Mouse (Mus musculus) forebrain, embryonic 15.5 days (tissue): Measurements from ENCODE around the gene Tspan10. TPM values are rescaled to one million over a fixed set of nuclear protein-coding genes. Genes with fewer than 3 reads are reported as not detected.
"Not testable (repeated sequence)": the region's sequence is repeated elsewhere in the genome, so short reads cannot be mapped to it uniquely, and the experiment has no call there.

ENCODE experiments used
- ATAC-seq: fragments of 200-750 bp; cut with Nextera tagmentation; replicated peaks from 2 replicates; pipeline ENCODE4 v1.8.0; 2017; ENCODE audit warnings: mild to moderate bottlenecking, moderate TSS enrichment, moderate library complexity
- H3K27ac ChIP-seq: fragments of 300-500 bp; sonication (generic); replicated peaks from 2 replicates; pipeline ENCODE4 v1.5.1; 2015; ENCODE audit warnings: mild to moderate bottlenecking, inconsistent platforms
- H3K27me3 ChIP-seq: fragments of 300-500 bp; sonication (generic); 2 replicates; pipeline ENCODE4 v1.6.1; 2015; ENCODE audit warnings: inconsistent platforms
- H3K36me3 ChIP-seq: fragments of 300-500 bp; sonication (generic); 2 replicates; pipeline ENCODE4 v1.6.1; 2015; ENCODE audit warnings: mild to moderate bottlenecking, inconsistent platforms
- H3K4me1 ChIP-seq: fragments of 300-500 bp; sonication (generic); 2 replicates; pipeline ENCODE4 v1.6.1; 2015; ENCODE audit warnings: inconsistent platforms
- H3K4me2 ChIP-seq: fragments of 300-500 bp; sonication (generic); replicated peaks from 2 replicates; pipeline ENCODE4 v1.6.1; 2015; ENCODE audit warnings: mild to moderate bottlenecking, inconsistent platforms
- H3K4me3 ChIP-seq: fragments of 300-500 bp; sonication (generic); 2 replicates; pipeline ENCODE4 v1.5.1; 2015; ENCODE audit warnings: mild to moderate bottlenecking, inconsistent platforms
- H3K9ac ChIP-seq: fragments of 300-500 bp; sonication (generic); replicated peaks from 2 replicates; pipeline ENCODE4 v1.6.1; 2015; ENCODE audit warnings: mild to moderate bottlenecking, inconsistent platforms
- H3K9me3 ChIP-seq: fragments of 300-500 bp; sonication (generic); 2 replicates; pipeline ENCODE4 v1.6.1; 2016; ENCODE audit warnings: inconsistent platforms
- WGBS: fragments of 180-500 bp; shearing (Covaris S2); methylation state at CpG from one replicate; pipeline ENCODE4 v1.1.7; 2015; ENCODE audit warnings: mixed read lengths; 5-methylcytosine and 5-hydroxymethylcytosine counted together
- polyA plus RNA-seq: library from polyadenylated mRNA; unstranded; fragments of >200 nt; fragmentation: Nextera tagmentation; extraction: Ambion mirVana; gene quantifications from 2 replicates; pipeline ENCODE4 v1.2.1, GENCODE M21; 2015

Tspan10 gene
- not detected in 2 replicates for polyA plus RNA-seq

GRCm38 (mm10) chr11:120442344-120442743 lies at the start of gene Tspan10:
TSS of gene Tspan10 (plus strand) at chr11:120442644.
- H3K4me3 ChIP-seq, result no peak within 1 kb of the TSS
- H3K4me1 ChIP-seq, result no peaks in the 10 kb centered on the region
- H3K9ac ChIP-seq, result no peak within 1 kb of the TSS
- H3K27me3 ChIP-seq, result no peaks in the 10 kb centered on the region
- H3K36me3 ChIP-seq, result no peaks in the 10 kb centered on the region
- no peak within 1 kb of the TSS for H3K27ac ChIP-seq
- H3K4me2 ChIP-seq, result no peak within 1 kb of the TSS
- no peak for ATAC-seq
- 84% methylated on average over 3 of the region's 3 CpGs for WGBS
- no peaks in the 10 kb centered on the region for H3K9me3 ChIP-seq

GRCm38 (mm10) chr11:120395661-120396060 lies 46.8 kb upstream of the Tspan10 start:
- Histone ChIP-seq H3K9me3 (no peaks in the 10 kb centered on the region), H3K4me2 (no peak overlapping the region), H3K27me3 (no peaks in the 10 kb centered on the region), H3K36me3 (peaks cover 43% of the 10 kb centered on the region), H3K27ac (no peak overlapping the region), H3K4me3 (no peak overlapping the region), H3K9ac (no peak overlapping the region), H3K4me1 (no peaks in the 10 kb centered on the region)
- no peak for ATAC-seq
- 87% methylated on average over 4 of the region's 4 CpGs for WGBS

GRCm38 (mm10) chr11:120397602-120398001 lies 44.8 kb upstream of the Tspan10 start:
- no peaks in the 10 kb centered on the region for H3K9me3 ChIP-seq
- H3K9ac ChIP-seq, result no peak overlapping the region
- ATAC-seq, result no peak
- no peak overlapping the region for H3K4me3 ChIP-seq
- WGBS, result 86% methylated on average over 2 of the region's 2 CpGs
- no peak overlapping the region for H3K27ac ChIP-seq
- no peak overlapping the region for H3K4me2 ChIP-seq
- no peaks in the 10 kb centered on the region for H3K27me3 ChIP-seq
- H3K36me3 ChIP-seq, result peaks cover 55% of the 10 kb centered on the region
- no peaks in the 10 kb centered on the region for H3K4me1 ChIP-seq

GRCm38 (mm10) chr11:120399319-120399718 lies 43.1 kb upstream of the Tspan10 start:
- H3K4me1 ChIP-seq, result no peaks in the 10 kb centered on the region
- no peak overlapping the region for H3K4me2 ChIP-seq
- no peak overlapping the region for H3K4me3 ChIP-seq
- no peak overlapping the region for H3K27ac ChIP-seq
- H3K27me3 ChIP-seq, result no peaks in the 10 kb centered on the region
- 93% methylated on average over 2 of the region's 2 CpGs for WGBS
- H3K36me3 ChIP-seq, result peaks cover 62% of the 10 kb centered on the region
- H3K9ac ChIP-seq, result no peak overlapping the region
- no peak for ATAC-seq
- no peaks in the 10 kb centered on the region for H3K9me3 ChIP-seq

- 97% methylated on average over 1 of the region's 1 CpGs for WGBS
- Histone ChIP-seq H3K4me2 (no peak overlapping the region), H3K4me3 (no peak overlapping the region), H3K36me3 (peaks cover 88% of the 10 kb centered on the region), H3K9me3 (no peaks in the 10 kb centered on the region), H3K4me1 (no peaks in the 10 kb centered on the region), H3K27me3 (no peaks in the 10 kb centered on the region), H3K27ac (no peak overlapping the region), H3K9ac (no peak overlapping the region)
- no peak for ATAC-seq
These were observed 37.6 kb upstream of the Tspan10 start for GRCm38 (mm10) chr11:120404814-120405213.

GRCm38 (mm10) chr11:120405867-120406266 lies 36.6 kb upstream of the Tspan10 start:
- Histone ChIP-seq H3K27me3 (no peaks in the 10 kb centered on the region), H3K27ac (no peak overlapping the region), H3K4me2 (no peak overlapping the region), H3K4me3 (no peak overlapping the region), H3K36me3 (peaks cover 89% of the 10 kb centered on the region), H3K4me1 (no peaks in the 10 kb centered on the region), H3K9me3 (no peaks in the 10 kb centered on the region), H3K9ac (no peak overlapping the region)
- WGBS, result 97% methylated on average over 3 of the region's 3 CpGs
- ATAC-seq, result no peak

- no peak for ATAC-seq
- H3K27ac ChIP-seq, result no peak overlapping the region
- H3K4me3 ChIP-seq, result no peak overlapping the region
- WGBS, result 93% methylated on average over 1 of the region's 1 CpGs
- no peaks in the 10 kb centered on the region for H3K9me3 ChIP-seq
- no peaks in the 10 kb centered on the region for H3K4me1 ChIP-seq
- H3K4me2 ChIP-seq, result no peak overlapping the region
- H3K27me3 ChIP-seq, result no peaks in the 10 kb centered on the region
- H3K36me3 ChIP-seq, result peaks cover 90% of the 10 kb centered on the region
- H3K9ac ChIP-seq, result no peak overlapping the region
These were observed 36.0 kb upstream of the Tspan10 start for GRCm38 (mm10) chr11:120406445-120406844.

GRCm38 (mm10) chr11:120413621-120414020 lies 28.8 kb upstream of the Tspan10 start:
- H3K4me3 ChIP-seq, ATAC-seq, H3K27me3 ChIP-seq, H3K27ac ChIP-seq, H3K9ac ChIP-seq, H3K4me1 ChIP-seq, H3K9me3 ChIP-seq, H3K4me2 ChIP-seq: not testable (repeated sequence)
- H3K36me3 ChIP-seq, result peaks cover 88% of the 10 kb centered on the region
- WGBS, result 95% methylated on average over 7 of the region's 10 CpGs

- peaks cover 79% of the 10 kb centered on the region for H3K36me3 ChIP-seq
- H3K9me3 ChIP-seq, result no peaks in the 10 kb centered on the region
- no peak overlapping the region for H3K9ac ChIP-seq
- no peak overlapping the region for H3K4me3 ChIP-seq
- no peak overlapping the region for H3K27ac ChIP-seq
- no peak overlapping the region for H3K4me2 ChIP-seq
- H3K27me3 ChIP-seq, result no peaks in the 10 kb centered on the region
- ATAC-seq, result no peak
- no peaks in the 10 kb centered on the region for H3K4me1 ChIP-seq
- WGBS, result 92% methylated on average over 7 of the region's 7 CpGs
These were observed 24.6 kb upstream of the Tspan10 start for GRCm38 (mm10) chr11:120417852-120418251.

- Histone ChIP-seq H3K27ac (no peak overlapping the region), H3K27me3 (no peaks in the 10 kb centered on the region), H3K9me3 (no peaks in the 10 kb centered on the region), H3K36me3 (peaks cover 72% of the 10 kb centered on the region), H3K9ac (no peak overlapping the region), H3K4me3 (no peak overlapping the region), H3K4me1 (no peaks in the 10 kb centered on the region), H3K4me2 (no peak overlapping the region)
- ATAC-seq, result no peak
- 100% methylated on average over 1 of the region's 1 CpGs for WGBS
These were observed 23.9 kb upstream of the Tspan10 start for GRCm38 (mm10) chr11:120418592-120418991.

GRCm38 (mm10) chr11:120422651-120423568 lies 19.5 kb upstream of the Tspan10 start:
- no peaks in the 10 kb centered on the region for H3K27me3 ChIP-seq
- 90% methylated on average over 13 of the region's 13 CpGs for WGBS
- H3K4me2 ChIP-seq, result no peak overlapping the region
- H3K4me3 ChIP-seq, result no peak overlapping the region
- no peak for ATAC-seq
- H3K9ac ChIP-seq, result no peak overlapping the region
- H3K27ac ChIP-seq, result no peak overlapping the region
- peaks cover 72% of the 10 kb centered on the region for H3K36me3 ChIP-seq
- no peaks in the 10 kb centered on the region for H3K4me1 ChIP-seq
- no peaks in the 10 kb centered on the region for H3K9me3 ChIP-seq

GRCm38 (mm10) chr11:120423569-120424295 lies 18.7 kb upstream of the Tspan10 start:
- H3K27me3 ChIP-seq, result no peaks in the 10 kb centered on the region
- H3K4me2 ChIP-seq, result no peak overlapping the region
- peaks cover 72% of the 10 kb centered on the region for H3K36me3 ChIP-seq
- H3K27ac ChIP-seq, result no peak overlapping the region
- 69% methylated on average over 9 of the region's 9 CpGs for WGBS
- H3K9me3 ChIP-seq, result no peaks in the 10 kb centered on the region
- ATAC-seq, result no peak
- no peaks in the 10 kb centered on the region for H3K4me1 ChIP-seq
- no peak overlapping the region for H3K9ac ChIP-seq
- H3K4me3 ChIP-seq, result no peak overlapping the region
